Mouse (Mus musculus) forebrain, postnatal 0 days (tissue): ENCODE measurements around the gene Frmd6. TPM values are rescaled to one million over a fixed set of nuclear protein-coding genes. Genes with fewer than 3 reads are reported as not detected.

ENCODE experiments used
- ATAC-seq: fragments of 200-750 bp; cut with Nextera tagmentation; 2 replicates; pipeline ENCODE4 v1.8.0; 2017; ENCODE audit warnings: mild to moderate bottlenecking, moderate library complexity
- DNase-seq: peaks from one replicate; pipeline ENCODE4 v3.0.0-alpha.2; 2015
- H3K27ac ChIP-seq: fragments of 300-500 bp; sonication (generic); 2 replicates; pipeline ENCODE4 v1.5.1; 2014; ENCODE audit warnings: low read depth, mild to moderate bottlenecking, antibody characterized with exemption, low read length, moderate library complexity, mixed read lengths
- H3K27me3 ChIP-seq: fragments of 300-500 bp; sonication (generic); 2 replicates; pipeline ENCODE4 v1.6.1; 2014; ENCODE audit warnings: mild to moderate bottlenecking, low read length, mixed read lengths; ENCODE audit not compliant: insufficient read depth
- H3K36me3 ChIP-seq: fragments of 300-500 bp; sonication (generic); 2 replicates; pipeline ENCODE4 v1.6.1; 2014; ENCODE audit warnings: mild to moderate bottlenecking, moderate library complexity; ENCODE audit not compliant: insufficient read depth
- H3K4me1 ChIP-seq: fragments of 300-500 bp; sonication (generic); 2 replicates; pipeline ENCODE4 v1.6.1; 2014; ENCODE audit warnings: antibody characterized with exemption; ENCODE audit not compliant: insufficient read depth
- H3K4me2 ChIP-seq: fragments of 300-500 bp; sonication (generic); 2 replicates; pipeline ENCODE4 v1.6.1; 2014; ENCODE audit warnings: low read depth, mild to moderate bottlenecking, moderate library complexity
- H3K4me3 ChIP-seq: fragments of 300-500 bp; sonication (generic); 2 replicates; pipeline ENCODE4 v1.5.1; 2014; ENCODE audit warnings: low read depth, low read length, mixed read lengths
- H3K9ac ChIP-seq: fragments of 300-500 bp; sonication (generic); 2 replicates; pipeline ENCODE4 v1.6.1; 2014; ENCODE audit warnings: mild to moderate bottlenecking
- H3K9me3 ChIP-seq: fragments of 300-500 bp; sonication (generic); 2 replicates; pipeline ENCODE4 v1.6.1; 2016; ENCODE audit warnings: low read length
- CTCF ChIP-seq: sonication (generic); IDR thresholded peaks from 2 replicates; pipeline ENCODE4 v1.5.1; 2016; ENCODE audit warnings: antibody characterized with exemption, control low read depth, low read depth
- WGBS: fragments of 180-500 bp; shearing (Covaris S2); extraction: QIAGEN DNeasy Blood & Tissue Kit; methylation state at CpG from one replicate; pipeline ENCODE4 v1.1.7; 2014; 5-methylcytosine and 5-hydroxymethylcytosine counted together
- polyA plus RNA-seq: library from polyadenylated mRNA; unstranded; fragments of >200 nt; fragmentation: Nextera tagmentation; extraction: Ambion mirVana; gene quantifications from 2 replicates; pipeline ENCODE4 v1.2.1, GENCODE M21; 2015
- total RNA-seq: library from RNA; depleted of rRNA; stranded (reverse); fragments of >200 nt; gene quantifications from 2 replicates; pipeline ENCODE4 v1.2.3, GENCODE M21; 2014

Frmd6 gene
- total and polyA plus RNA-seq, 2 experiments from 2014 or later, result 6.9 to 11.0 TPM

DNA sequence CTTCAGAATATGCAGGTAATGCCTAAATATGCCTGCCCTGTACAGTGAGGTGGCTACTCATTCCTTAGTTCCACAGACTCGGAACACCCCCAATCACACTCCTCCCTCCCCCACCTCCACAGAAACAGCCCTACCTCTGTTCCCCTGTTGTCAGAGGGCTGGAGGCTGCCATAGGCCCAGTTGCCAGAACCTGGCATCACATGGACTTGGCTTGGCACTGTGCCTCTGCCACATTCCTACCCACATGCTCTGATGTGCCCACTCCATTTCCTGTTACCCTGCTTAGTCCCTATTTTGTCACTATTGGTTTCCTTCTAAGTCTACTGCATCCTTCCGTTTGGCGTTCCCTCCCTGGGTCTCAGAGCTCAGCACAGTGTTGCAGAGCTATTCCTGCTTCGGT is 56.5 kb downstream of the Frmd6 start:
- Histone ChIP-seq H3K36me3 (peaks cover 21% of the 10 kb centered on the region), H3K4me1 (no peaks in the 10 kb centered on the region), H3K4me2 (no peak overlapping the region), H3K4me3 (no peak overlapping the region), H3K9ac (no peak overlapping the region), H3K27ac (no peak overlapping the region), H3K9me3 (no peaks in the 10 kb centered on the region), H3K27me3 (no peaks in the 10 kb centered on the region)
- no peak for TF ChIP-seq CTCF
- WGBS, result 80% methylated on average over 4 of the region's 4 CpGs
- peak; percentile 42; the same call in 1 of the 2 replicates for ATAC-seq
- peak; percentile 14 for DNase-seq

DNA sequence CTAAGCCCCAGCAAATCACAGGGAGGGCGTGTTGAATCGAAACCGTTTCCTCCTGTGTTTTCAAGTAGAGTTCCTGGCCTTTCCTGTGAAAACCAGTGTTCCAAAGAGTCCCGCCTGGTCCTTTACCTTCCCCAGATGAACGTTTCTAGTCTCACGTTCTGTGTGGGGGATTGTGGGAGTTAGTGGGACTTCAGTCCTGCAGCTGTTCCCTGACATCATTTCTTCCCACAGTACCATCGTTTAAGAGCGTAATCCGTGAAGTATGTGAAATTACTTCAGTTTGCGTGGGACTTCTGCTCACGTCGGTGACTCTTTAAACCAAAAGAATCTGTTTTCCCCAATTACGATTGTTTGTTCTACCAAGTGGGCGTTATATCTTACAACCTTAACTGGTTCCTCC is 57.8 kb downstream of the Frmd6 start:
- DNase-seq (no peak), ATAC-seq (no peak)
- 92% methylated on average over 14 of the region's 14 CpGs for WGBS
- Histone ChIP-seq H3K9me3 (no peaks in the 10 kb centered on the region), H3K27me3 (no peaks in the 10 kb centered on the region), H3K4me2 (no peak overlapping the region), H3K4me3 (no peak overlapping the region), H3K27ac (no peak overlapping the region), H3K4me1 (no peaks in the 10 kb centered on the region), H3K9ac (no peak overlapping the region), H3K36me3 (peaks cover 18% of the 10 kb centered on the region)
- TF ChIP-seq CTCF, result no peak

GRCm38 (mm10) chr12:70884113-70884512 is 58.8 kb downstream of the Frmd6 start:
- no peak overlapping the region for H3K27ac ChIP-seq
- no peak overlapping the region for H3K4me3 ChIP-seq
- peaks cover 13% of the 10 kb centered on the region for H3K36me3 ChIP-seq
- no peak overlapping the region for H3K9ac ChIP-seq
- no peaks in the 10 kb centered on the region for H3K9me3 ChIP-seq
- H3K4me2 ChIP-seq, result no peak overlapping the region
- no peak for ATAC-seq
- H3K27me3 ChIP-seq, result no peaks in the 10 kb centered on the region
- no peak for TF ChIP-seq CTCF
- no peaks in the 10 kb centered on the region for H3K4me1 ChIP-seq
- WGBS, result 83% methylated on average over 7 of the region's 7 CpGs
- no peak for DNase-seq

DNA sequence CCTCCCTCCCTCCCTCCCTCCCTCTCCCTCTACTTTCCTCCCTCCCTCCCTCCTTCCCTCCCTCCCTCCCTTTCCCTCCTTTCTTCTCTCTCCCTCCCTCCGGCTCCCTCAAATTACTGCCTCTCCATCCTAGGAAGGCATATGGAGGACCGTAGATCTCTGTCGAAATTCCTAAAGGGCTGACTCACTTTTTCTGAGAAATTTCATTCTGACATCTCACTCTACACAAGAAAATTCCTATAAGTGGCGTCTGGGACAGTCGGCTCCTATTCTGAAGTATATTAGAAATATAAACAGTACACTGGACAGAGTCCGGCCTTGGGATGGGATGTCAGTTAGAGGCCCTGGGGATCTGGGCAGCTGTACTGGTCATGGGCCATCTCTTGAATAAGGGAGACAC is 59.7 kb downstream of the Frmd6 start:
- H3K9me3 ChIP-seq, result no peaks in the 10 kb centered on the region
- no peak overlapping the region for H3K27ac ChIP-seq
- no peak for DNase-seq
- 78% methylated on average over 6 of the region's 6 CpGs for WGBS
- H3K4me1 ChIP-seq, result no peaks in the 10 kb centered on the region
- H3K4me3 ChIP-seq, result no peak overlapping the region
- H3K4me2 ChIP-seq, result no peak overlapping the region
- no peak for TF ChIP-seq CTCF
- H3K27me3 ChIP-seq, result no peaks in the 10 kb centered on the region
- peaks cover 10% of the 10 kb centered on the region for H3K36me3 ChIP-seq
- no peak for ATAC-seq
- no peak overlapping the region for H3K9ac ChIP-seq

DNA sequence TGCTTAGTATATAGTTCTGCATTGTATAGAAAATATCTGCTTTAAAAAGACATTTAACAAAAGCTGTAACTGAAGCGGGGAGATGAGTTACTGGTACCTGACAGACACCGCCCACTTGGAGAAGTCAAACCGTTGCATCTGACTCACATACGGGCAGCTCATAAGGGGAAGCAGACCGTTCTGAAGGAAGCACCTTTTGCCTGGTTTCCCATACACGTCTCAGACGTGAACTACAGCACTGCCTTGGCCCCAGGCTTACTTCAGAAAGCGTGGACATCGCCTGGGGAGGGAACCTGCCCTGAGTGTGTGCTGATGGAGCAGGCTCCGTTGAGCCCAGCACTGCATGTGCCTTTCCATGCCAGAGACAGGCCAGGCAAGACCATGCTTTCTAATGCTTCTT is 60.3 kb downstream of the Frmd6 start:
- H3K9ac ChIP-seq, result no peak overlapping the region
- H3K27ac ChIP-seq, result no peak overlapping the region
- ATAC-seq (no peak), DNase-seq (no peak)
- TF ChIP-seq CTCF, result no peak
- H3K9me3 ChIP-seq, result no peaks in the 10 kb centered on the region
- 86% methylated on average over 10 of the region's 10 CpGs for WGBS
- peaks cover 15% of the 10 kb centered on the region for H3K36me3 ChIP-seq
- no peak overlapping the region for H3K4me3 ChIP-seq
- no peaks in the 10 kb centered on the region for H3K27me3 ChIP-seq
- H3K4me1 ChIP-seq, result no peaks in the 10 kb centered on the region
- no peak overlapping the region for H3K4me2 ChIP-seq

- no peaks in the 10 kb centered on the region for H3K4me1 ChIP-seq
- peaks cover 33% of the 10 kb centered on the region for H3K36me3 ChIP-seq
- H3K9ac ChIP-seq, result no peak overlapping the region
- WGBS, result 70% methylated on average over 5 of the region's 5 CpGs
- H3K27ac ChIP-seq, result no peak overlapping the region
- TF ChIP-seq CTCF, result no peak
- ATAC-seq (no peak), DNase-seq (no peak)
- H3K27me3 ChIP-seq, result no peaks in the 10 kb centered on the region
- H3K4me2 ChIP-seq, result no peak overlapping the region
- H3K4me3 ChIP-seq, result no peak overlapping the region
- H3K9me3 ChIP-seq, result no peaks in the 10 kb centered on the region
These were observed 65.1 kb downstream of the Frmd6 start for GRCm38 (mm10) chr12:70890405-70890804.

DNA sequence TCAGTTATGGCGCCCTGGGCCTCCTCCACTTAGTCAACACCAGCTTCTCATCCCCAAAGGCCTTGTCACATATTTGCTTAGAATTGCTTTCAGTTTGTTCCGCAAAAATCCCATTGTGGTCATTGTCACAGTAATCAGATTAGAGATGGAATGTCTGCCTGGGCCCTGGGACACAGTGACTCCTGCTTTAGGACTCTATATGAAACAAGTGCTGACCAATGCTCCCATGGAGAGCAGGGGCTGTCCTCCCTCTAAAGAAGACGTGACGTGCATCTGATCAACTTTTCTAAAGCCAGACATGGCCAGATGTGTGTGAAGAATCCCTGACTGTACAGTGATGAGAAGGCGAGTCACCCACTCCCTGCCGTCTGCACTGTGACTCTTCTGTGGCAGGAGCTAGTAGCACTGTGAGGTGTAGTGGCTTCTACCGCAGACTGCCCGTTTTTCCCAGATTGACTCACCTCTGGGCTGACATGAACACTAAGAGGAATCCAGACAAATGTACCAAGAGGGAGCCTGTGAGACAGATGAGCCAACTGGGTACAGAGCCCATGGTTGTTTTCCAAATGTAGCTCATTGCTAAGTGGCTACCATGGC is 65.7 kb downstream of the Frmd6 start:
- WGBS, result 85% methylated on average over 8 of the region's 8 CpGs
- no peaks in the 10 kb centered on the region for H3K27me3 ChIP-seq
- no peaks in the 10 kb centered on the region for H3K9me3 ChIP-seq
- TF ChIP-seq CTCF, result no peak
- no peak overlapping the region for H3K9ac ChIP-seq
- DNase-seq (no peak), ATAC-seq (no peak)
- H3K4me2 ChIP-seq, result no peak overlapping the region
- no peaks in the 10 kb centered on the region for H3K4me1 ChIP-seq
- H3K27ac ChIP-seq, result no peak overlapping the region
- H3K36me3 ChIP-seq, result peaks cover 36% of the 10 kb centered on the region
- no peak overlapping the region for H3K4me3 ChIP-seq
